In the genomic region with DNA sequence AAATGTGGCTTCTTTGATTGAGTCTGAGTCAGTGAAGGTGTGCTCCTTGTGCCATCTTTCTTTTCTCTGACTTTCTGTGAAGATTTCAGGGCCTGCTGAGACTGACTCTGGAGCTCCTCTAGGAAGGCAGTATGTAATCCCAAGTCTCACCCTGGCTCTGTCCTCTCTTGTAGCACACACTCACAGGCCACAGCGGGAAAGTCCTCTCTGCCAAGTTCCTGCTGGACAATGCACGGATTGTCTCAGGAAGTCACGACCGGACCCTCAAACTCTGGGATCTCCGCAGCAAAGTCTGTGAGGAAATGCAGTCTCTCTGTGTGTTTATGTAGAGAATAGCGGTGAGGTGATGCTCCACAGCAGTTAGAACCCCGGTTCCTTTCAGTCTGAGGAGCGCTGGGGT, we compare ENCODE assay signal across 10 mouse cellular contexts. TPM values are rescaled to one million over a fixed set of nuclear protein-coding genes. Genes with fewer than 3 reads are reported as not detected.
DNase-seq lines count a peak whose midpoint lies in the region; ATAC-seq lines count a peak whose summit lies in the region.
"Had no signal": no experiment of that assay in that cellular context is flagged by ENCODE, and none has a peak within 500 bp of the region (broad histone marks: within the 10 kb centered on the region; RNA-seq: fewer than 3 reads in every experiment).

No protein-coding gene starts in this region.

- H3K4me1 ChIP-seq in hindbrain, embryonic 15.5 days (replicated peaks) = no peaks in the 10 kb centered on the region
- H3K4me1 ChIP-seq in hindbrain, embryonic 10.5 days (replicated peaks) = no peaks in the 10 kb centered on the region
- H3K4me1 ChIP-seq in brown adipose tissue, adult 24 weeks (ENCODE audit: control insufficient read depth, insufficient read depth, insufficient read length, low read length) = peaks cover 8% of the 10 kb centered on the region; the same call in 1 of the 2 replicates
- H3K4me1 ChIP-seq: limb, embryonic 13.5 days had no signal

- peak overlapping the region; percentile 39; the same call in 1 of the 2 replicates for H3K27ac ChIP-seq in hindbrain, embryonic 15.5 days (replicated peaks)
- H3K27ac ChIP-seq in hindbrain, embryonic 10.5 days = no peak overlapping the region
- H3K27ac ChIP-seq in brown adipose tissue, adult 24 weeks (replicated peaks; ENCODE audit: low read depth, low read length) = peak overlapping the region; percentile 52
- H3K27ac ChIP-seq: limb, embryonic 13.5 days had no signal

- no peak for DNase-seq in hindbrain, embryonic 10.5 days (ENCODE audit: low spot score)
- peak; percentile 24 for DNase-seq in Muller cell, postnatal 12 days (ENCODE audit: inconsistent ontology term)
- peak; percentile 46 to 59 for DNase-seq in kidney, postnatal 4 days
- DNase-seq in cerebellum, adult 9-11 months = no peak
- no peak for DNase-seq in cerebellum, adult 9-10 months
- DNase-seq in thymus, adult 18-20 months = no peak
- DNase-seq: spleen, adult 18-20 months had no signal

- no peak overlapping the region for H3K9ac ChIP-seq in hindbrain, embryonic 15.5 days
- H3K9ac ChIP-seq: limb, embryonic 13.5 days had no signal

- 83% methylated on average over 8 of the region's 8 CpGs for WGBS in hindbrain, embryonic 15.5 days
- 93% methylated on average over 8 of the region's 8 CpGs for WGBS in hindbrain, embryonic 10.5 days

- ATAC-seq in hindbrain, embryonic 15.5 days (ENCODE audit: low FRiP score, low read depth) = no peak

- H3K9me3 ChIP-seq in hindbrain, embryonic 15.5 days = no peaks in the 10 kb centered on the region
- no peaks in the 10 kb centered on the region for H3K9me3 ChIP-seq in hindbrain, embryonic 10.5 days
- H3K9me3 ChIP-seq: limb, embryonic 13.5 days had no signal

- no peak overlapping the region for H3K4me3 ChIP-seq in hindbrain, embryonic 15.5 days
- H3K4me3 ChIP-seq in hindbrain, embryonic 10.5 days = no peak overlapping the region
- H3K4me3 ChIP-seq in brown adipose tissue, adult 24 weeks (ENCODE audit: insufficient read depth, low read depth, low read length) = no peak overlapping the region
- H3K4me3 ChIP-seq: limb, embryonic 13.5 days had no signal

- H3K36me3 ChIP-seq in hindbrain, embryonic 15.5 days = peaks cover 83% of the 10 kb centered on the region
- peaks cover 93% of the 10 kb centered on the region for H3K36me3 ChIP-seq in hindbrain, embryonic 10.5 days

- H3K27me3 ChIP-seq in hindbrain, embryonic 15.5 days = no peaks in the 10 kb centered on the region
- no peaks in the 10 kb centered on the region for H3K27me3 ChIP-seq in hindbrain, embryonic 10.5 days (ENCODE audit: insufficient read depth, poor library complexity, severe bottlenecking)
- H3K27me3 ChIP-seq: limb, embryonic 13.5 days had no signal

- no peak overlapping the region for H3K4me2 ChIP-seq in hindbrain, embryonic 15.5 days
- H3K4me2 ChIP-seq: limb, embryonic 13.5 days had no signal

RNA-seq across cellular contexts. Expression of a gene that starts 17.8 kb away (rescaled TPM):
- 1.7 and 2.3 TPM in 2 replicates for polyA plus RNA-seq in hindbrain, embryonic 15.5 days (2015; fragmentation: Nextera tagmentation; extraction: Ambion mirVana)
- 2.5 and 3.3 TPM in 2 replicates for polyA plus RNA-seq in hindbrain, embryonic 10.5 days (2016; fragmentation: Nextera tagmentation; extraction: Ambion mirVana)
- 0.59 and 1.4 TPM in 2 replicates for polyA plus RNA-seq in brown adipose tissue, adult 24 weeks (2012; ENCODE audit: insufficient read depth, insufficient read length, missing spikeins)

RNA-seq across cellular contexts. Expression of a gene that starts 30.0 kb away (rescaled TPM):
- 71.4 and 73.9 TPM in 2 replicates for polyA plus RNA-seq in hindbrain, embryonic 15.5 days (2015; fragmentation: Nextera tagmentation; extraction: Ambion mirVana)
- polyA plus RNA-seq in hindbrain, embryonic 10.5 days (2016; fragmentation: Nextera tagmentation; extraction: Ambion mirVana) = 36.5 and 41.2 TPM in 2 replicates
- 17.4 and 18.2 TPM in 2 replicates for polyA plus RNA-seq in brown adipose tissue, adult 24 weeks (2012; ENCODE audit: insufficient read depth, insufficient read length, missing spikeins)

Comparison
In these comparisons a context has a peak if more than half of its experiments do, and no peak if none do; other contexts are left out.
1. DNase-seq: peak in Muller cell, postnatal 12 days (single experiment) and kidney, postnatal 4 days (2 of 2); none in hindbrain, embryonic 10.5 days (single experiment), cerebellum, adult 9-11 months (single experiment), cerebellum, adult 9-10 months (single experiment) and thymus, adult 18-20 months (0 of 2).